Mouse (Mus musculus): ENCODE measurements around the gene Hist2h4. TPM values are rescaled to one million over a fixed set of nuclear protein-coding genes. Genes with fewer than 3 reads are reported as not detected.

Hist2h4 gene
- polyA plus RNA-seq, 1 experiment: 2.2 TPM

- TF ChIP-seq GATA1 (IDR thresholded peaks at IDR 0.05; ENCODE audit: low read length): no peak
Observed at GRCm38 (mm10) chr3:96237904-96238511, 25.1 kb downstream of the Hist2h4 start.

- TF ChIP-seq GATA1 (IDR thresholded peaks at IDR 0.05; ENCODE audit: low read length): no peak
Observed at GRCm38 (mm10) chr3:96237335-96237903, 25.7 kb downstream of the Hist2h4 start.

GRCm38 (mm10) chr3:96236834-96237334, 26.2 kb downstream of the Hist2h4 start:
- no peak for TF ChIP-seq GATA1 (IDR thresholded peaks at IDR 0.05; ENCODE audit: low read length)

- TF ChIP-seq GATA1 (IDR thresholded peaks at IDR 0.05; ENCODE audit: low read length): no peak
Observed at GRCm38 (mm10) chr3:96235836-96236235, 27.3 kb downstream of the Hist2h4 start.

- TF ChIP-seq GATA1 (IDR thresholded peaks at IDR 0.05; ENCODE audit: low read length): no peak
Observed at GRCm38 (mm10) chr3:96234914-96235313, 28.2 kb downstream of the Hist2h4 start.

GRCm38 (mm10) chr3:96231758-96232120, 31.4 kb downstream of the Hist2h4 start:
- no peak for TF ChIP-seq GATA1 (IDR thresholded peaks at IDR 0.05; ENCODE audit: low read length)

GRCm38 (mm10) chr3:96230910-96231757, 32.0 kb downstream of the Hist2h4 start:
- TF ChIP-seq GATA1 (IDR thresholded peaks at IDR 0.05; ENCODE audit: low read length): no peak

GRCm38 (mm10) chr3:96230404-96230803, 32.7 kb downstream of the Hist2h4 start:
- no peak for TF ChIP-seq GATA1 (IDR thresholded peaks at IDR 0.05; ENCODE audit: low read length)

GRCm38 (mm10) chr3:96228828-96229227, 34.3 kb downstream of the Hist2h4 start:
- TF ChIP-seq GATA1 (IDR thresholded peaks at IDR 0.05; ENCODE audit: low read length): no peak

GRCm38 (mm10) chr3:96226695-96227648, 36.1 kb downstream of the Hist2h4 start:
- TF ChIP-seq GATA1 (IDR thresholded peaks at IDR 0.05; ENCODE audit: low read length): no peak

- no peak for TF ChIP-seq GATA1 (IDR thresholded peaks at IDR 0.05; ENCODE audit: low read length)
Observed at GRCm38 (mm10) chr3:96225421-96225820, 37.7 kb downstream of the Hist2h4 start.

- TF ChIP-seq GATA1 (IDR thresholded peaks at IDR 0.05; ENCODE audit: low read length): no peak
Observed at GRCm38 (mm10) chr3:96222774-96223173, 40.3 kb downstream of the Hist2h4 start.

GRCm38 (mm10) chr3:96221640-96222038, 41.5 kb downstream of the Hist2h4 start:
- no peak for TF ChIP-seq GATA1 (IDR thresholded peaks at IDR 0.05; ENCODE audit: low read length)

- no peak for TF ChIP-seq GATA1 (IDR thresholded peaks at IDR 0.05; ENCODE audit: low read length)
Observed at GRCm38 (mm10) chr3:96220765-96221639, 42.1 kb downstream of the Hist2h4 start, which contains the start of the genes Hist2h2ac and Hist2h2be. Gene Hist2h2ac, minus strand, starts transcription at chr3:96220880. Gene Hist2h2be, plus strand, starts transcription at chr3:96221119.

Measured in G1E-ER4 (cell line).